Mouse (Mus musculus): ENCODE results near the gene Slc25a54. TPM values are rescaled to one million over a fixed set of nuclear protein-coding genes. Genes with fewer than 3 reads are reported as not detected.

Slc25a54 gene
- polyA plus RNA-seq (2014; fragmentation: Illumina TruSeq; extraction: RNeasy Lipid Tissue Mini Kit (QIAGEN cat#74804); ENCODE audit: low read depth, low replicate concordance): not detected

GRCm38 (mm10) chr3:109080169-109080568, at the start of gene Slc25a54:
Gene Slc25a54 (plus strand): TSS chr3:109080469.

GRCm38 (mm10) chr3:109122641-109123530, 42.6 kb downstream of the Slc25a54 start, which contains the start of gene Slc25a24:
Gene Slc25a24 (plus strand): TSS chr3:109123149.

Other genes with a start within 250 kb of the Slc25a54 start
- gene Stxbp3, start 239.9 kb upstream of the Slc25a54 start, polyA plus RNA-seq (2014; fragmentation: Illumina TruSeq; extraction: RNeasy Lipid Tissue Mini Kit (QIAGEN cat#74804); ENCODE audit: low read depth, low replicate concordance): 224 TPM
- gene Fndc7, start 190.5 kb upstream of the Slc25a54 start, polyA plus RNA-seq (2014; fragmentation: Illumina TruSeq; extraction: RNeasy Lipid Tissue Mini Kit (QIAGEN cat#74804); ENCODE audit: low read depth, low replicate concordance): not detected
- gene Prpf38b, start 168.7 kb upstream of the Slc25a54 start, polyA plus RNA-seq (2014; fragmentation: Illumina TruSeq; extraction: RNeasy Lipid Tissue Mini Kit (QIAGEN cat#74804); ENCODE audit: low read depth, low replicate concordance): 308 TPM
- gene Henmt1, start 140.6 kb upstream of the Slc25a54 start, polyA plus RNA-seq (2014; fragmentation: Illumina TruSeq; extraction: RNeasy Lipid Tissue Mini Kit (QIAGEN cat#74804); ENCODE audit: low read depth, low replicate concordance): not detected
- not detected for gene Gm9857, start 140.0 kb upstream of the Slc25a54 start, polyA plus RNA-seq (2014; fragmentation: Illumina TruSeq; extraction: RNeasy Lipid Tissue Mini Kit (QIAGEN cat#74804); ENCODE audit: low read depth, low replicate concordance)
- gene Fam102b, start 52.9 kb upstream of the Slc25a54 start, polyA plus RNA-seq (2014; fragmentation: Illumina TruSeq; extraction: RNeasy Lipid Tissue Mini Kit (QIAGEN cat#74804); ENCODE audit: low read depth, low replicate concordance): 91.2 TPM
- gene Slc25a24, start 42.7 kb downstream of the Slc25a54 start, polyA plus RNA-seq (2014; fragmentation: Illumina TruSeq; extraction: RNeasy Lipid Tissue Mini Kit (QIAGEN cat#74804); ENCODE audit: low read depth, low replicate concordance): 471 TPM

Data from sigmoid colon, adult 10 weeks (tissue).